Mouse (Mus musculus) adrenal gland, adult 8-10 months (tissue): ENCODE measurements around the gene Amz2. TPM values are rescaled to one million over a fixed set of nuclear protein-coding genes. Genes with fewer than 3 reads are reported as not detected.

ENCODE experiments used
- DNase-seq: peaks from one replicate; pipeline ENCODE4 v3.0.0; 2022
- total RNA-seq, 4 experiments: library from RNA; stranded (reverse); gene quantifications; 2 replicates each; pipeline ENCODE4 v1.2.4; 2022

Amz2 gene
- 10 to 100 TPM; 42.2 to 58.0 (median 49.0) TPM for total RNA-seq

DNA sequence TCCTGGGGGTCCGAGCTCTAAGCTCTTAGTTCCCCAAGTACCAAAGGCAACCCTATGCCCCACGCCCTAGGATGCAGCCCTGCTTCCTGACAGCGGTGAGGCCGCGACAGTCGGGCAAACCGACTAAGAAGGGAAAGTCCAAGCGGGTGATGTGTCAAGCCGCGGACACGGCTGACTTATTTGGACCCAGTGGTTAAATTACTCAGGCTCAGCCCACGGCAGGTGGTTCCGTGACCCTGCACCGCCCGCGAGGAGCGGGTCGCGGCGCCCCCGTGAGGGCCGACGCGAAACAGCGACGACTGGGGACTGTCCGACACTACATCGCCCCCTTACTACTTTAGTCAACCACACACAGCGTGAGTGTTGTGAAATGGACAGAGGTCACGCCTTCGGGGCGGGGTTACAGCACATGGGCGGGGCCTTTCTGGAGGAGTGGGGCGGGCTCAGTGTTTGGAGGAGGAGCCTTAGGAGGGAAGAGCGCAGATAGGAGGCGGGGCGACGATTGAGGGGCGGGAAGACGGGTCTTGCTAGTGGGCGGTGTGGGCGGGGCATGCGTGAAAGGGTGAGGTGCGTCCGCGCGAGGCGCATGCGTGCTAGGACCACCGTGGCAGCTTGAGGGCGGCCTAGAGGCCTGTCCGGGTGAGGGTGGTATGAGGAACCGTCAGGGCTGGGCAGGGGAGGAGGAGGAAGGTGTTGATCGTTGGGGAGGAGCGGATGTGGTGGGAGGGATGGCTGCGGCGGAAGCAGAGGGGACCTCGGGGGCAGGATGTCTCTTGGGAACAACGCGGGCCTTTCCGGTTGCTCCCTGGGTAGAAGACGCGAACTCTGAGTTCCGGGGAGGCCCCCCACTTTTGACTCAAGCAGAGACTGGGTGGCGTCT, at the start of gene Amz2:
TSS of gene Amz2 (plus strand) at position 555 of the 880 bp plus-strand sequence.
- DNase-seq: peak; percentile 99

DNA sequence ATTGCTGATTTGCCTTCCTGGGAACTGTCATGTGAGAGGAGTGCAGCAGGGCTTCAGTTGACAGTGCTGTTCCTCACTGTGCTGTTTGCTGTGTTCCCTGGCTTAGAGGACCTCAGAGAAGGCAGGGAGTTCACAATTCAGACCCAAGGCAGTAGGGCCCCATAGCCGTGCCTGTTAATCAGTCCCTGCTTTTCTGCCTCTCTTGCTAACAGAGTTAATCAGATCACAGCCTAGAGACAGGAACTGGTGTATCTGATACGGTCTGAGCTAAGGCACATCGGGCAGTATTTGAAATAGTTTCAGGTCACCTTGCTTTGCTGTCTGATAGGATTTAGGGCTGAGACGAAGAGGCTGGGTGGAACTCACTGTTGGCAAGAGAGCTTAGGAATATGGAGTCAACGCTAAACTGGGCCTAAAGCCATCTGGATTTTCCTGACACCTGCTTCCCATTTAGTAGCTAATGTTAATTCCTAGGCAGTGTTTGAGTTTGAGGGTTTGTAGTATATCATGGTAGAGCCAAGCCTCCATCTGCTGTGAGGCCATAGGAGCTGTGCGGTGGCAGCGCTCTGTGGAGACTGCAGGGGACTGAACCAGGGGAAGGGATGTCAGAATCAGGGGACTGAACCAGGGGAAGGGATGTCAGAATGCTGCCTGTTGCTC, 49.1 kb upstream of the Amz2 start:
- no peak for DNase-seq

DNA sequence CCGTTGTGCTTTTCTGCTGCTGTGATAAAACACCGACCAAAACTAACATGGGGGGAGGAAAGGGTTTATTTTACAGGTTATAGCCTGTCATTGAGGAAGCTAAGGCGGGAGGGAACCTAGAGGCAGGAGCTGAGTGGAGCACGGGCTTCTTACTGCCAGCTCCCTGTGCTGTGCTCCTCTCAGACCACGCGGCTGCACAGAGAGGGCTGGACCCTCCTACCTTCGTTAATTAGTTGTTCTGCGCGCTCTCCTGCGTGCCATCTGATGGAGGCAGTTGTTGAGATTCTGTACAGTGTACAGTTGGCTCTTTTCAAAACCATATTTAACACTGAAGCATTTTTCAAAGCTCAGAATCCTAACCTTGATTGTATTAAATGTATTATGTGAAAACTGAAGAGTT, 48.3 kb upstream of the Amz2 start:
- DNase-seq: no peak

DNA sequence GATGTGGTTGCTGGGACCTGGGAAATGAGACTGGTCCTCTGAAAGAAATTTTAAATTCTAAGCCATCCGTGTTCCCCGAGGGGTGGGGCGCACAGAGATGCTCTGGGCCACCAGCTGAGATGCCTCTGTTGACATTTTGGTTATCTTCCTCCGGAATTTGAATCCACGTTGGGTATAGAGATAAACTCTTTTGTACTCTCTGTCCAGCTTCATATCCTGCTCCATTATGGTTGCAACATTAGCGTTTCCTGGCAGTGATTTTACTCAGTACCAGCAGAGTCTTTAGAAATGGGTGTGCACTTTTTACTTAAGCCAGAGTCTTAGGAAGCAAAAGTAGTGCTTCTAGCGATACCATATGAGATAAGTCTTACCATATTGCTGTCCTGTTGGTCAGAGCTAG, 47.7 kb upstream of the Amz2 start:
- DNase-seq: no peak

DNA sequence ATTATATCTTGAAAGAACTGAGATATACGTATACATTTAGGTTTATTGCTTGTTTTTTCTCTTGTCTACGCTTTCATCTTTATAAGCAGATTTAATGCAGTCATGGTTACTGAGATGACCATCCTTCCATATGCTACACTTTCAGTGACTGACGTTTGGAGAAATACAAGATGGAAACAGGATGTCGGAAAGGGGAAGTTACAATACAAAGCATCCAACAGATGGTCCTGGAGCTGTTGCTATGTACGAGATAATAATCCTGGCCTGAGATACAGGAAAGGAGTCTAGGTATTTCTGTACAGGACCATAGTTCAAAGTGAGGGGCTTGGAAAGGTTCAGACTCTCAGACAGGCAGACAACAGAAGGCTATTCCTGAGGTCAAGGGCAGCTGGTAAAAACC, 45.1 kb upstream of the Amz2 start:
- DNase-seq: no peak

DNA sequence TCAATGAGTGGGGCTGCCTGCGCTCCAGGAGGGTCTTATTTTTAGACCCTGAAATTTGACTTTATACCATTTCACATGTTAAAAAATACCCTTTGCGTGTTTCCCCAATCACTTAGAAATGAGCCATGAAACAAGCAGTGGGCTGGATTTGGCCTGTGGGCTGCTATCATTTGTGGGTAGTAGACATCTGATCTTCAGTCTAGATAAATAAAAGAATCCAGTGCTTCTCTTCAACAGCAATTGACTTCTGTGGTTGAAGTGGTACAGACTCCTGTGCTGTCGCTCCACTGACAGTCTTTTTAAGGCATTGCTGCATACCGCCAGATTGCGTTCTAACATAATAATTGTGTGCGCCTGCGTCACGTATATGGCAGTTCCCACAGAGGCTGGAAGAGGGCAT, 40.5 kb upstream of the Amz2 start:
- DNase-seq: no peak

DNA sequence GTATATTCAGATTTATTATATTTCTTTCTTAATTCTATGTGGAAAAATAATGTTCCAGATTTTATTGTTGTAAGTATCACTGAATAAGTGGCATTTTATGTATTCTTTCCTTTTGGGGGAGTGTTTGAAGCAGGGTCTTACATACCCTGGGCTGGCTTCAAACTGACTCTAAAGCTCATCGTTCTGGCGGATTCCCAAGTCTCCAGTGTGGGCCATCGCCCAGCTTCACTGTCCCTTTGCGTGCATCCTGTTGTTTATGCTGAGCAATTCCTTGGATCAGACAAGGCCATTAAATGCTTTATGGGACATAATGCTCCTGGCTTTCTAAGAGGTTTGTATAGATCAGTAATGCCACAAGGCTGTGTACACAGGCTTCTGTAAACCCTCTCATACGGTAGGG, 36.7 kb upstream of the Amz2 start:
- DNase-seq: no peak

DNA sequence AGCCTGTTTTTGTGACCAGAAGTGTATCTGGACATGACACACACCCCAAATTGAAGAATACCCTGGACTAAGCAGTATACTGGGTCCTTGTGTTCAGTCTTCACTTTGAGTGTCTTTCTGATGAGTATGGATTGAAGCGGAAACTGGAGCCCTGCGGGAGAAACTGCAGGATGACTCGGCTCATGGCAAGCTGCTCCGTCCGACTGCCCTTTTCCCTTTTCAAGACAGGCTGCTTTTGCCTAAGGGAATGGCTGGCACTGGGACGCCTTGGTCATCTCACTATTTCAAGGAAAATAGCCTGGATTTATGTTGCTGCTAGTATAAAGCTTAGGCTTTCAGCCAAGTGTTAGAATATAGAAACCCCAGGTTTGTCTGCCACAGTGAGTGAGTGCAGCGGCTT, 34.5 kb upstream of the Amz2 start:
- DNase-seq: no peak

DNA sequence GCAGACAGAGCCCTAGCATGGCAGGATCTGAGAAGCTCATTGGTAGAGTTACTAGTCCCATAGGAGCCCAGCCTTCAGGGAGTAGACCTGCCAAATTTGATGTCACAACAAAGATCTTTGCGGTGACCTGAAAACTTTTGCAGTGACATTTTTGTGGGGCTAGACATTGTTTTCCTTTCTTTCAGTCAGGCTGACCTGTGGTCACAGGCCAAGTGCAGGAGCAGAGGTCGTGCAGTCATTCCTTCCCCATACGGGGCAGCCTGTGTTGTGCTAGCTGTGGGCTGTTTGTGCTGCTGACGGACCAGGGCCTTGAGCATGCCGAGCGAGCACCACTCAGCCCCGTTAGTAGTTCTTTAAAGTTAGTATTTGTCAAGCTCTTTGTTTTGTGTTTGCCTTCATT, 34.0 kb upstream of the Amz2 start:
- DNase-seq: no peak

DNA sequence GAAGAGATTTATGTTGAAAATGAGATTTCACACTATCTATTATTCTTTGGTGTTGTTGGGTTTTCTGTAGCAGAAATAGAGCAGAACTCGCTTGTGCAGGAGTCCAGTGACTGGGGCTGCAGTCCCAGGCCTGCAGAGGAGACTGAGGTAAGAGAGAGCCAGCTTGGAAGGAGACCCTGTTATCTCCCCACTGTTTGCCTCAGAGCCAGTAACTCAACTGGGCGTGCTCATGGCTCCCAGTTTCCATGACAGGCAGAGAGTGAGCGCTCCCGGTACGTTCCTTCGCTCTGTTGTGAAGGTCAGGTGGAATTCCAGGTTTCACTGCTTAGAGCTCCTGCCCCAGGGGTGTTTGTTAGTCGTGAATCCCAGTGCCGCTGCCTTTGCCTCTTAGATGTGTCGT, 33.1 kb upstream of the Amz2 start:
- no peak for DNase-seq

DNA sequence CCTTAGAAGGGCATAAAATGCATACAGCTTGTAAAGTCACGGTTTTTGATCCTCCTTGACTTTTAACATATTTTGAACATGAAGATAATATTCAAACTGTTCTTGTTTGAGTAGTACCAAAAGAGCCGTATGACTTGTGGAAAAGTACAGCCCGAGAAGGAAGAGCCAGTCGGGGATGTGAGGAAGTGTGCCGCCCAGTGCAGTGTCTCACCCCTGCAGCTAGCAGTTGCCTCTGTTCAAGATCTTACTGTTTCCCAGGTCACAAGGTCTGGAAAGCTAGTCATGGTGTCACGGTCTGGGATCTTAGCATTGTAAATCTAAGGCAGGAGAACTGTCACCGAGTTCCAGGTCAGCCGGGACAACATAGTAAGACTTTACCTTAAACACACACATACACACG, 31.0 kb upstream of the Amz2 start:
- no peak for DNase-seq

DNA sequence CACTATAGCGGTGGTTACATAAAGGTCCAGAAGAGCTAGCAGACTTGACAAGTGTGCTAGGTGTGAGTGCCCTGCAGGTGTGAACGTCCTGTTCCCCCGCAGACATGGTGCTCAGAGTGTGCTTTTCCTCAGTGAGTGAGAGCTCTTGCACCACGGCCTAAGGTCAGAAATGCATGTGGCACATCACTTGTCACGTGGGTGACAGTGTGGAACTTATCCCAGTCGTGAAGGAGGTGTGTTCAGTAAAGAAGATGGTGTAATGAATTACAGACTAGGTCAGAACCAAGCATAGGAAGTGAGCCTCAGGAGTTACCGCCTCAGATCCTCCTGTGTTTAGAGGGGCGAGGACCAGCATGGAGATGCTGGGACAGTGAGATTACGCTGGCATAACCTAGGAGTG, 30.5 kb upstream of the Amz2 start:
- DNase-seq: no peak

DNA sequence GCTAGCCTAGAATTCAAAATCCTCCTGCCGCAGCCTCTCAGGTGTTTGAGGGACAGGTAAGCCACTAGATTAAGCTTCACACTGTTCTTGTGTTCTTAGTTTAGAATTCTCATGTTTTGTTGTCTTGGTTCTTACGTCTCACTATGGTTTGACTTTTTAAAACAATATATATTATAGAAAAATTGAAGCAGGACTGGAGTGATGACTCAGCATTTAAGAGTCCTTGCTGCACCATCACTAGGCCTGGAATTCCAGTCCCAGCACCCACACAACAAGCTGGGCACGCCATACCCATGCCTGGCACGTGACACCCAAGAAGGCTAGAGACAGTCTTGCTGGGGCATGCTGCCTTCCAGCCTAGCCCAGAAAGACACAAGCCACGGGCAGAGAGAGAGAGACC, 19.3 kb upstream of the Amz2 start:
- no peak for DNase-seq

DNA sequence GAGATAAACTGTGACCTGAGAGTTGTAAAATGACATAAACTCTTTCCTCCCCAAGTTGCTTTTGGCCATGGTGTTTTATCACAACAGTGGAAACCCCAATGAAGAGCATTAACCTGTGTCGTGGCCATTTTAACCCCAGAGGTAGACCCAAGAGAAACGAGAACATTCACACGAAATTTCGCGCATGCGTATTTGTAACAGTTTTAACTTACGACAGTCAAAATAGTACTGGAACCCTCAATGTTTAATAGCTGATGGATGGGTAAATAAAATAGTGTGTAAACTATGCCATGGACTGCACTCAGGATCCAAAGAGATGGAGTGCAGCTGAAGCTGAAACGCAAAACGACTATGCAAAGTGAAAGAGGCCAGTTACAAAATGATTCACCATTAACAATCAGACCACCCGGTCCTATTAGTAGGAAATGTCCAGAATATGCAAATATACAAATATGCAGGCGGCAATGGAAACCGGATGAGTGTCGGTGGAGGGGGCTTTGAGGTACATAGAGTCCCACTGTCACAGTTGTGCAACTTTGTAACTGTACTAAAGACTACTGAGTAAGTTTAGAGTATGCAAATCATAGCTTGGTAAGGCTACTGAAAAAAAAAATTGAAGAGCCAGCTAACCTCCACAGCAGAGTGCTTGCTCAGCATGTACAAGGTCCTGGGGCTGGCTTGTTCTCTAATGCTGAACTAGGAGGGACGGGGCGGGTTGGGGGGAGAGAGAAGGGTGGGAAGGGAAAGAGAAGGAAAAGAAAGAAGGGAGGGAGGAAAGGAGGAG, 15.4 kb upstream of the Amz2 start:
- no peak for DNase-seq

DNA sequence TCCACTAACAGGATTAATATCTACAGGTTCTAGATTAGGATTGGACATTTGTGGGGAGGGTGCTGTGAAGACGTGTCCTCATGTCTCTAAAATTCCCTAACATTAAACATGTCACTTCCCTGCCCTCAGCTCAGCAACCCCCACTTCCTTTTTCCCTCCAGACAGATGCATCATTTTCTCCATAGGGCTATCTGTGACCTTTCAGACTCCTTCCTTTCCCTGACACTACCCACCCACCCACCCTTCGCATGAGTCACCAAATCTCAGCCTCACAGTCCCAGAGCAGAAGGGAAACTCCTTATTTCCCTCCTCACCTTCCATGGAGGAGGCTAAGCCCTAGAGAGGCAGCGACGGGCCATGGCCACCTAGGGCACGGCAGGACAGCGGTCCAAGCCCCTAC, 12.1 kb upstream of the Amz2 start, which contains the start of gene 9930022D16Rik:
TSS of gene 9930022D16Rik (plus strand) at position 301 of the 400 bp plus-strand sequence.
- no peak for DNase-seq

DNA sequence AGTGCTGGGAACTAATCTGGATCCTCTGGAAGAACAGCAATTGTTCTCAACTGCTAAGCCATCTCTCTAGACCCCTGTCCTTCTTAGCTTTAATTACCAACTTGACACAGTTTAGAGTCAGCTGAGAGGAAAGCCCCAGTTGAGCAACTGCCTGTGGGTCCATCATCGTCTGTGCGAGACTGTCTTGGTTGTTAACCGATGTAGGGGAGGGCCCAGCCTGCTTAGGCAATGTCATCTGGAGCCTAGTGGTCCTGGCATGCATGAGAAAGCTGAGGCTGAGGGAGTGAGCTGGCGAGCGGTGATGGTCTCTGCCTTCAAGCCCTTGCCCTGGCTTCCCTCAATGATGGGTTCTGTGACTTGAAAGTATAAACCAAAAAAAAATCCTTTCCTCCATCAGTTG, 10.9 kb upstream of the Amz2 start:
- DNase-seq: no peak

DNA sequence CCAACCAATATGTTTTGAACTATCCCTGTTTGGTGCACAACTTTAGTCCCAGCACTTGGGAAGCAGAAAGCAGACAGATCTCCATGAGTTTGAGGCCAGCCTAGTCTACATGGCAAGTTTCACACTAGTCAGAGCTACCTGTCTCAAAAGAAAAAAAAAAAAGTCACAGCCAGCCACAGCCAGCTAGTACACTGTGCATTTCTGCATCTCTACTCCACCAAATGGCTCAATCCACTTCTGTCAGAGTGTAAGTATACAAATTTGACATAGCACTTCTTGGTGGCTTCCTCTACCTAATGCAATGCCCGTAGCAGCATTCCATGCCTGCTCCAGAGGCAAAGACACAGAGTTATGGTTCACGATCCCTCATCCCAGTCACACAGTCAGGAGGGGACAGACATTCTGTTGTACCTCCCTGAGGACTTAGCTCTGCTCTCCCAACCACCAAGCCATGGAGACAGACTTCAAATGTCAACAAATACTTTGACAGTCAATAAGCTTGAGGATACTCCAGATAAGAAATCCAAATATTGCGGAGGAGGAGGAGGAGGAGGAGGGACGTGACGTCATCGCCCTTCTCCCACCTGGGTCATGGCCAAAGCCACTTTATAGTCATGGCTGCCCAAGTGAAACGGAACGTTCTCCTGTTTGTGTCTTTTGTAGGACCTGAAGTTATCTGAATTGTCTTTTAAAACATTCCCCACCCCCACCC, 8.9 kb upstream of the Amz2 start:
- DNase-seq: no peak

DNA sequence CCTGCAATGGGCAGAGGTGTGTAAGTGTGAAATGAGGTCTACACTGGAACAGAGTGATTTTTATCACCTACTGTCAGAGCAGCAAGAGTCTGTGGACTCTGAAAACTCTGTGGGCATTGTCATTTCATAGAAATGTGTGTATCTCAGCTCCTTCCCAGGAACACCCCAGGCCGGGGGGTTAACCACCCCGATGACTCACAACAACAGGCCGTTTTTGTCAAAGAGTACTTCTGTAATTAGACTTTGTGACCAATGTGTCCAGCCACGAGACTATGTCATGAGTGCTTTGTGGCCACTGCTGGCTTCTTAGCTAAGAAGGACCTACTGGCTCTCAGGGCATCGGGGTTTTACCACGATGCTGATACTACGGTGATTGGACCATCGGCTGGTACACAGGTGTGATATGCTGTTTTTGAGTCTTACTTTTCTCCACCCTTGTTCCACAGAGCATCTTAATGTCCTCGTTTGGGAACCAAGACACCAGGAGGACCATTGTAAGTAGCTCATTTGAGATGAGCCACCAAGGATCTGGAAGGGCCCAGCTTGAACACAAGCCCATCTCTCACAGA, 8.2 kb upstream of the Amz2 start:
- DNase-seq: no peak

DNA sequence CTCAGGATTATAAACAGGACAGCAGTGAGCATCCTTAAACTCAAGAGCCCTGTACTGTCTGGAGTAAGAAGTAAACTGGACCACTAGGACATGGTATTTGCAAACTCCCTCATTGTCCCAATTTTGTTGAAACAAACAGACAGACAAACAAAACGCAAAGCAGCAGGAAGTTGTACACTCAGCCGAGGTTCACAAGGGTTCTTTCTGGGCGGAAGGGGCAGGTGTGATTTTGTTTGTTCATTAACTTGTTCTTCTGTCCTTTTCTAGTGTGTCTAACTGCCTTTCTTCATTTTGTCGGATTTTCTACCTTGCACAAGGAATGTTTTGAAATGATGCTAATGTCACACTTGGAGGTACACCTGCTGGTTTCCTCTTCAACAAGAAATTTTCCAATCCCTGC, 6.3 kb upstream of the Amz2 start:
- no peak for DNase-seq

DNA sequence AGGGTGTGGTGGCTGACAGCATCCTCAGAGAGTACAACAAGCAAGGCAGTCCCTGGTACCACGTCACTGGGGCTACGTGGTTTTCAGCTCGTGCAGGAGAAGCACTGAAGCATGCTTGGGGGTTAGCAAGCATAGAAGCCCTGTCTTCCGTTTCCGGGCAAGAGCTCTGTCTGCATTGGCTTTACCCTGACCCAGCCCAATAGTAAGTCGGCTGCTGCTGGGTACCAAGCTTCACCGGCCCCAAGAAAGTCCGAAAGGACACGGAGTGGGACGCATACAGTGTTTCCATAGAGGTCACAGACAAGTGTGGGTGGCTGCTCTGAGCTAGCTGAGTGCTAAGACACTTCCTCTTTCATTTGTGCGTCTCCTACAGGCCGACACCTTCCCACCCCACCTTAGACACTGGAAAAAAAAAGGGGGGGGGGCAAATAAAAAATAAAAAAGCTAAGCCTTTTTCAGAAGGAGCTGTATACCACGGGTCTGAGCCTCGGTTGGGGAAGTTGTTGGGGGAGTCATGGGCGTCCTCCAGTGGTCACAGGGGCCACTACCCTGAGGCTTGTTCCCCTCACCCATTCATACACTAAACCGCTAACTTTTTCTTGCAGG, 5.7 kb upstream of the Amz2 start:
- no peak for DNase-seq

DNA sequence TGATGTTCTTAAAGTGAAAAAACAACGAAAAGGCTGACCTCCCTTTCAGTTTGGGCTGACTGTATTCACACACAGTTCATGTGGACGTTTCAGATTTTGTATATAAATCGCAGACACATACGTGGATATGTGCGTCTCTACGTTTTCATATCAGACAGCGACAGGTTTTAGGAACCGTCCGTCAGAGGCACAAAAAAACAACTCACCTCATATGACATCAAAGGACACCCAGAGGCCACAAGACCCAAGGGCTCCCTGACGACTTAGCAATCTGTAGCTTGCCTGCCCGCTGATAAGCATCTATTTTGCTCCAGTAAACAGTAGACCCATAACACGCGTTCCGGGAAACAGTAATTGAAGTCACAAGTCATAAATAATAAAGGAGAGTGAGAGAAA, 5.2 kb upstream of the Amz2 start:
- DNase-seq: no peak

DNA sequence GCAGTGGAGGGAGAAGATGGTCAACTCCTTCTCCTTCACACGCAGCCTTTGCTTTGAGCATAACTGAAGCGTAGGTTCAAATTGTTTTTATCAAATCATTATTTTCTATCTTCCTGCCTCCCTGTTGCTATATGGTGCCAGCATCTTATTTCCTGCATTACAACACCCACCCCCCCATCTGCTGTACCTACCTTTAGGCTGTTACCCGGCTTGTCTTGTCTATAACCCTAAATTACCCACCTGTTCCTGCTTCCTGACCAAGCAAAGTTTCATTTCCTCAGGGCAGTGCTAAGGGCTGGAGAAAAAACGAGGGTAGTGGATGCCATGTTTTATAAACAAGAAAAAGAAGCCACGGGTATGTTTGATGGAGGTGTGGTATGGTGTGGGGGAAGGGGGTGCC, 4.5 kb upstream of the Amz2 start:
- DNase-seq: no peak
